Mouse (Mus musculus): ENCODE measurements at regions not wholly inside any gene's neighbourhood (a gene's known extent, or its start where the extent isn't known, plus 50 kb on each side); places are given as distances from the start of the nearest gene placed in this dataset.

GRCm38 (mm10) chr15:8582676-8583075 is 62.9 kb upstream of the Gm2310 start:
- DNase-seq (ENCODE audit: low spot score in 2 of 2) = no peak

GRCm38 (mm10) chr15:8581146-8581913 is 61.6 kb upstream of the Gm2310 start:
- no peak for DNase-seq (ENCODE audit: low spot score in 2 of 2)

- no peak for DNase-seq (ENCODE audit: low spot score in 2 of 2)
Observed at GRCm38 (mm10) chr15:8580077-8580476, 60.3 kb upstream of the Gm2310 start.

GRCm38 (mm10) chr15:8577480-8577881 is 57.7 kb upstream of the Gm2310 start:
- peak in 1 of 2 experiments; percentile 33 for DNase-seq (ENCODE audit: low spot score in 2 of 2)

GRCm38 (mm10) chr15:8576975-8577374 is 57.2 kb upstream of the Gm2310 start:
- DNase-seq (ENCODE audit: low spot score in 2 of 2) = no peak

- no peak for DNase-seq (ENCODE audit: low spot score in 2 of 2)
Observed at GRCm38 (mm10) chr15:8569617-8570016, 49.9 kb upstream of the Gm2310 start.
